Mouse (Mus musculus) lung, embryonic 16.5 days (tissue): ENCODE measurements around the gene Foxe3. TPM values are rescaled to one million over a fixed set of nuclear protein-coding genes. Genes with fewer than 3 reads are reported as not detected.
A peak's percentile ranks its signal among the peaks of the same experiment; 100 is the strongest.

ENCODE experiments used
- ATAC-seq: fragments of 200-750 bp; cut with Nextera tagmentation; 2 replicates; pipeline ENCODE4 v1.8.0; 2017; ENCODE audit warnings: low read depth, mild to moderate bottlenecking, moderate library complexity
- H3K27ac ChIP-seq: fragments of 300-500 bp; sonication (generic); 2 replicates; pipeline ENCODE4 v1.5.1; 2014; ENCODE audit warnings: mild to moderate bottlenecking, control low read depth, low read length
- H3K27me3 ChIP-seq: fragments of 300-500 bp; sonication (generic); 2 replicates; pipeline ENCODE4 v1.6.1; 2014; ENCODE audit warnings: low read depth, low read length, mixed read lengths; ENCODE audit not compliant: control insufficient read depth, insufficient read depth
- H3K36me3 ChIP-seq: fragments of 300-500 bp; sonication (generic); 2 replicates; pipeline ENCODE4 v1.6.1; 2014; ENCODE audit warnings: low read length; ENCODE audit not compliant: control insufficient read depth, insufficient read depth
- H3K4me1 ChIP-seq: fragments of 300-500 bp; sonication (generic); replicated peaks from 2 replicates; pipeline ENCODE4 v1.6.1; 2014; ENCODE audit warnings: low read length, mixed read lengths; ENCODE audit not compliant: control insufficient read depth, insufficient read depth
- H3K4me2 ChIP-seq: fragments of 300-500 bp; sonication (generic); 2 replicates; pipeline ENCODE4 v1.6.1; 2014; ENCODE audit warnings: low read depth, low read length, control low read depth
- H3K4me3 ChIP-seq: fragments of 300-500 bp; sonication (generic); 2 replicates; pipeline ENCODE4 v1.5.1; 2014; ENCODE audit warnings: mild to moderate bottlenecking, low read length, control low read depth
- H3K9ac ChIP-seq: fragments of 300-500 bp; sonication (generic); 2 replicates; pipeline ENCODE4 v1.6.1; 2014; ENCODE audit warnings: low read length, control low read depth
- H3K9me3 ChIP-seq: fragments of 300-500 bp; sonication (generic); 2 replicates; pipeline ENCODE4 v1.6.1; 2016; ENCODE audit warnings: low read length; ENCODE audit not compliant: control insufficient read depth
- WGBS: fragments of 180-500 bp; shearing (Covaris S2); extraction: QIAGEN DNeasy Blood & Tissue Kit; methylation state at CpG from one replicate; pipeline ENCODE4 v1.1.7; 2014; 5-methylcytosine and 5-hydroxymethylcytosine counted together
- polyA plus RNA-seq: library from polyadenylated mRNA; unstranded; fragments of >200 nt; fragmentation: Nextera tagmentation; extraction: Ambion mirVana; gene quantifications from 2 replicates; pipeline ENCODE4 v1.2.1, GENCODE M21; 2015

Foxe3 gene
- polyA plus RNA-seq, 1 experiment from 2014 or later: not detected

DNA sequence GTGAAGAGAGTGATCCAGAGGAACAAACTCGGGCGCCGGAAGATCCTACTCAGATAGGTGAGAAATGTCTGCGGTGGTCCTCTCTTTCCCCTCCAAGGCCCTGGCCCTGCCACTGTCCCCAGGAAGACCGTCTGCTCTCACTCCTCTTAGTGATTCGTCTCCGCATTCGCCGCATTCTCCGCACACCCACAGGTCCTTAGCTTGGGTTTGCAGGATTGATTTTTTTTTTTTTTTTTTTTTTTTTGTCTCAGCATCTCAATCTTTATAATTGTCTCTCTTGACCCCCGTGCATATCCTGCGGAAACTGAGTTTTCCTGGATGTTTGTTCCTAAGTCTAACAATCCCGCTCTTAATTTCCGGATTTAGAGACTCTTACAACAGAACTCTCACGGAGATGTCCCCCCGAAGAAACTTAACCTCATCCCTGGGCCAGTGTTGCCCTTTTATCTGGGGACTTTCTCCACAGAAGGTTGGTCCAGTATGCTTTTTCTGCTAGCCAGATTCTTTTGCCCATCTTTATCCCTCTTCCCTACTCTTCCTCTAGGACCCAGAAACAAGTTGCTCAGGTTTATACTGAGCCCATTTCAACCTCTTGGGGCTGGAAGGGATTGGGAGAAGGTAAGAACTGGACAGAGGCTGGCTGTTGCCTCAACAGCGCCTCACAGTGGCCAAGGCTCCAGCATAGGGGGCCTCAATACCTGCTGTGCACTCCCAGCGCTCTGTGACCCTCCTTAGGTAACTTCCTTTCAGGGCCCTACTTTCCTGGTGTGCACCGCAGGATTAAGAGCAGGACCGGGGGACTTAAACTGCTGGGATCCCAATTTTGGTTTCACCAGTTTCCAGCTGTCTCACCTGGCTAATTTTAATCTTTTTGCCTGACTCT lies 16.0 kb downstream of the Foxe3 start:
- H3K27me3 ChIP-seq: peaks cover 94% of the 10 kb centered on the region
- ATAC-seq: no peak
- H3K4me2 ChIP-seq: peak overlapping the region; percentile 98
- no peak overlapping the region for H3K27ac ChIP-seq
- peaks cover 14% of the 10 kb centered on the region for H3K4me1 ChIP-seq
- H3K9me3 ChIP-seq: no peaks in the 10 kb centered on the region
- peak overlapping the region; percentile 66 for H3K4me3 ChIP-seq
- WGBS: 2% methylated on average over 20 of the region's 20 CpGs
- no peaks in the 10 kb centered on the region for H3K36me3 ChIP-seq
- H3K9ac ChIP-seq: peak overlapping the region; percentile 69; the same call in 1 of the 2 replicates

DNA sequence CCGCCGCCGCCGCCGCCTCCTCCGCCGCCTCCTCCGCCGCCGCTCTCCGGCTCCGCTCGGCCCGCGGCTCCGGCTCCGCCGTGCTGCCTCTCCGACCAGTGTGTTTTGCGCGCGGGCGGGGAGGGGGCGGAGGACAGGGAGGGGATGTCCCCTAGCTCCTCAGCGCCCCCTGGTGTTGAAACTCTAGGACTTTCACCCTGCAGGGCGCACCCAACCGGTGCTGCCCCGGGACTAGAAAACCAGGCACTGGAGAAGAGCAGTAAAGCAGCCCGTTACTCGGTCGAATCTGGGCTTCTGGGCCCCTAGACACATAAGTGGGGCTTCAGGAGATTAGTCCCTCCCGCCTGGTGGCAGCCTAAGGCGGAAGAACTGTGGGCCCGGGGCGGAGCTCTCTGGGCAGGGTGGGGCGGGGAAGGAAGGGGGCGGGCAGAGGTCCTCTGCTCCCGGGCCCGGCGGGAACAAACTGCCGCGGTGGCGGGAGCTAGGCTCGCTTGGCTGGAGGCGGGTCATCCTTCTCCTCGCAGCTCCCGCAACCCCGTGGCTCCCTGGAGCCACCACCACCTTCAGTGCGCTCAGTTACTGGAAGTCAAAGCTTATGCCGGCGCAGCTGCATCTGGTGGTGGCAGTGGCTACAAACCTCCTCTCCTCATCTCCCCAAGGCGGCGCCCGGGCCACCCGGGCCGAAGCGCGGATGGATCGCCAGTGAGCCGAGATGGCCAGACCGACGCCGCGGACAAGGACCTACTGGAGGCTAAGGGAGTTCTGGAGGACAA lies 16.8 kb downstream of the Foxe3 start, which contains the start of gene Foxd2:
Gene Foxd2 (minus strand): TSS at position 45 of the 773 bp plus-strand sequence.
- peak within 1 kb of the TSS; percentile 98 for H3K4me2 ChIP-seq
- peak within 1 kb of the TSS; percentile 71; the same call in 1 of the 2 replicates for H3K27ac ChIP-seq
- WGBS: under 1% methylated on average over 50 of the region's 64 CpGs
- H3K9ac ChIP-seq: peak within 1 kb of the TSS; percentile 69
- peaks cover 94% of the 10 kb centered on the region for H3K27me3 ChIP-seq
- peak; percentile 94 for ATAC-seq
- no peaks in the 10 kb centered on the region for H3K36me3 ChIP-seq
- peaks cover 14% of the 10 kb centered on the region for H3K4me1 ChIP-seq
- H3K9me3 ChIP-seq: no peaks in the 10 kb centered on the region
- H3K4me3 ChIP-seq: peak within 1 kb of the TSS; percentile 66

DNA sequence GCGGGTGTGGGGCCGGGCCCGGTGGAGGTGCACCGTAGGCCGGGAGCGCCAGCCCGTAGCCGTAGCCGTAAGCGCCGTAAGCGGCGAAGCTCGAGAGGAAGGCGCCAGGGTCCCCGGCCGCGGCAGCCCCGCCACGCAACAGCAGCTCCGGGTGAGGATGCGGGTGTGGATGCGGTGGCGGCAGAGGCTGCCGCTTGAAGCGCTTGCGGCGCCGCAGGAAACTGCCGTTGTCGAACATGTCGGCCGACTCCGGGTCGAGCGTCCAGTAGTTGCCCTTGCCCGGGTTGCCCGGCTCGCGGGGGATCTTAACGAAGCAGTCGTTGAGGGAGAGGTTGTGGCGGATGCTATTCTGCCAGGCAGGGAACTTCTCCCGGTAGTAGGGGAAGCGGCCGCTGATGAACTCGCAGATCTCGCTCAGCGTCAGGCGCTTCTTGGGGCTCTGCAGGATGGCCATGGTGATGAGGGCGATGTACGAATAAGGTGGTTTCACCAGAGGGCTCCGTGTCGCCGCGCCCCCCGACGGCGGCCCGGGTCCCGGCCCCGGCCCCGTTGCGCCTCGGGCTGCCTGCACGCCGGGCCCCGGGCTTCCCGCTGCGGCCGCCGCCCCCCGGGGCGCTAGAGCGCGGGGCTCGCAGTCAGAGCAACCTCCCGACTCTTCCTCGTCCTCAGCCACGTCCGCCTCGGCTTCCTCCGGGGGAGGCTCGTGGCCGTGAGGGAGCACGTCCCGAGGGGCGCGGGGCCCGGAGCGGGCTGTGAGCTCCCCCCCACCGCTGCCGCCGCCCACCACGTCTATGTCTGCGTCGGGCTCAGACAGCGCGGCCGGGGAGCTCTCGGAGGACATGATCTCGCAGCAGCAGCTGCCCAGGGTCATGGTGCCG lies 17.6 kb downstream of the Foxe3 start:
- ATAC-seq: peak; percentile 43
- WGBS: under 1% methylated on average over 92 of the region's 103 CpGs
- Histone ChIP-seq H3K9me3 (no peaks in the 10 kb centered on the region), H3K4me3 (peak overlapping the region; percentile 66), H3K9ac (peak overlapping the region; percentile 69), H3K27me3 (peaks cover 94% of the 10 kb centered on the region), H3K4me1 (peaks cover 14% of the 10 kb centered on the region), H3K27ac (no peak overlapping the region), H3K36me3 (no peaks in the 10 kb centered on the region), H3K4me2 (peak overlapping the region; percentile 98)

DNA sequence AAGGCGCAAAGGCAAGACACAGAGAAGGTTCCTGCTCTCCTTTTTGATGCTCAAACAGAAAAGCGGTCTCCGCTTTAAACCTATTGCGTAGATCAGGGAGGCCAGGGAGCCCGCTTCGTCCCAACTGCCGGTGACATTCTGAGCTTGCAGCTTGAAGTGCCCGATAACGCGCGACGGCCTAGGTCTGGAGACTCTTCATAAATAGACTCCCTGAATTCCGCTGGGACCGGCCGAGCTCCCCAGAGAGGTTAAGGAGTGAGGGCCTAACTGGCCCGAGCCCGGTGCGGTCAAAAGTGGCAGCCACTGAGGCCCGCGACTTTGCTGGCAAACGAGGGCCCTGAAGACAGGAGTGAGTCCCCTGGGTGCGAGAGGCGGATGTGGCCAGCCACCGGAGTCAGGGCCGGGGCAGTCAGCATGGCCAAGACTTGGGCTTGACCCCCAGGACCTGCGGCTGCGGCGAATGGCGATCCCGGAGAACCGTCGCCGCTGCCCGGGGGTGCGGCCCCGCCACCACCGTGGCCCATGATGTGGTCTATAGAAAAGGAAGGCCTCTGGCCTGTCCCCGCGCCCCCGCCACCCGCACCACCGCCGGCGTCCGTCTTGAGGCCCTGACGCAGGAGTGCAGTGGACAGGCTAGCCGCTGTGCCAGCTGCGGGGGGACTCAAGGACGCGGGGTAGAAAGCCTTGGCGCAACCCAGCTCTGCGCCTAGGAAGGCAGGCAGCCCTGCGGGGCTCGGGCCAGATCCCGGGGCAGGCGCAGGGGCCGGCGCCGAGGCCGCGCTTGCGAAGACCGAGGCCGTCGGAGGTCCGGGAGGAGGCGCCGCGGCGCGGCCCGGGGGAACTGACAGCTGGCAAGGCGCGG lies 18.5 kb downstream of the Foxe3 start:
- H3K9me3 ChIP-seq: no peaks in the 10 kb centered on the region
- ATAC-seq: no peak
- peaks cover 93% of the 10 kb centered on the region for H3K27me3 ChIP-seq
- WGBS: 6% methylated on average over 50 of the region's 74 CpGs
- H3K4me1 ChIP-seq: peaks cover 17% of the 10 kb centered on the region
- H3K4me3 ChIP-seq: peak overlapping the region; percentile 66
- peak overlapping the region; percentile 28; the same call in 1 of the 2 replicates for H3K9ac ChIP-seq
- peak overlapping the region; percentile 98 for H3K4me2 ChIP-seq
- no peaks in the 10 kb centered on the region for H3K36me3 ChIP-seq
- no peak overlapping the region for H3K27ac ChIP-seq

DNA sequence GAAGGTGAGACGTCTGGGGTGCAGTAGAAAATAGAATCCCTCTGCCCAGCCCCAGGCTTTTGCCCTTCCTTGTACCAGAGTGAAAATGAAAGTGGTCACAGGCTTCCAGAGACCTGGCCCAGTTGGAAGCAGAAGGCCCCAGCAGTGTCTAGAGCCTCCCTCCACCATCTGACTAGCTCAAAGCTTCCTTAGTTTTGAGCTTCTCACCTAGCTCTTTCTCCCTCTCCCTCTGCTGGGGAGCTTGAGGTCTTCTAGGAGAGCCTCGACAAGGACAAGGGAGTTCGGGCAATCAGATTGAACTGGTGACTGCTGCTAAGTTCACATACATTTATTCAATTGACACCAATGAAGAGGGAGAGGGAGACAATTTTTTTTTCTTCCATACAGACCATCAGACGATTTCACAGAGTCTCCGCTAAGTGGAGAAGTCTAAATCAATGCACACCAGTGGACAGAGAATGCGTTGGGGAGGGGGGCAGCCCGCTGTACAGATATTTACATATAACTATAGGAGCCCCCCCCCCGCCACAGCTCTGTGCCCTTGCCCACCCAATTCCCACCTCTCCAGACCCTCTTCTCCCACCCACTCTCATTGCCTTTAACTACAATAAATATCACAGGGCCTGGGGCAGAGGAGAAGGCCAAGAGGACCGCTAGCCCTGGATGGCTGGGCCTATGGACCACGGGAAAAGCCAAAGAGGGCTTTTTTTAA lies 19.7 kb downstream of the Foxe3 start:
- no peak overlapping the region for H3K4me2 ChIP-seq
- 38% methylated on average over 10 of the region's 10 CpGs for whole genome bisulfite sequencing
- ATAC-seq: no peak
- H3K36me3 ChIP-seq: no peaks in the 10 kb centered on the region
- no peaks in the 10 kb centered on the region for H3K9me3 ChIP-seq
- H3K9ac ChIP-seq: no peak overlapping the region
- H3K4me3 ChIP-seq: no peak overlapping the region
- H3K27me3 ChIP-seq: peaks cover 95% of the 10 kb centered on the region
- H3K4me1 ChIP-seq: peaks cover 17% of the 10 kb centered on the region
- H3K27ac ChIP-seq: no peak overlapping the region

DNA sequence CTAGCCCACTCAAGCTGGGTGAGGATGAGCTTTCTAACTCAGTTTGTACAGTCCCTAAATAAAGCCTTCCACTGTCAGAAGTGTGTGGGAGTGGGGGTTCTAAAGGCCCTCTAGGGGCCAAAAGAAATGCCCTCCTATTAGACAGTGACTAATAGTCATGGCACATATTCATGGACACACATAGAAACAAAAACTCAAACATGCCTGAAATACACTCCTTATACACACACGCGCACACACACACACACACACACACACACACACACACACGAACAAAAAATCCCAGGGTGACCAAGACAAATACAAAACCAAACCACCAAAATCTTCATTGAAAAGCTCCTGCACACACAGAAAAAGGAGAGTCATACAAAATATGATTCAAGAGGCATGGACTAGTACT lies 20.3 kb downstream of the Foxe3 start:
- no peak overlapping the region for H3K27ac ChIP-seq
- H3K4me2 ChIP-seq: no peak overlapping the region

DNA sequence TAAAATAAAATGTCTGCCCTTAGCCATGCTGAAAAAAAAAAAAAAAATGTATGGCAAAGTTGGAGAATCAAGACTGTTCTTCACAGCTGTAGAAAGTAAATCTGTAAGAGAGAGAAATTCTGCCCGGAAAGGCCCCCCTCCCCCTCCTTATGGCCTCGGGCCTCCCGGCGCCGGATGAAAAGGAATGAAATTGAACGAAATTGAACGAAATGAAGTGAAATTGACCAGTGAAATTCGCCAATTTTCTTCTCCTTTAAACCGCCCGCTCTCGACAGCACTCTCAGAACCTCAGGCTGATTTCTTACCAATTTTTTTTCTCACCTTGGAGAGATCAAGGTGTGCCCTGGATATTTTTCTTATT lies 22.4 kb downstream of the Foxe3 start:
- Histone ChIP-seq H3K9me3 (no peaks in the 10 kb centered on the region), H3K27me3 (peaks cover 99% of the 10 kb centered on the region), H3K4me1 (peaks cover 13% of the 10 kb centered on the region), H3K4me3 (no peak overlapping the region), H3K27ac (no peak overlapping the region), H3K9ac (no peak overlapping the region), H3K36me3 (no peaks in the 10 kb centered on the region), H3K4me2 (no peak overlapping the region)
- WGBS: 4% methylated on average over 11 of the region's 11 CpGs
- ATAC-seq: no peak

More for the DNA sequence above, 20.3 kb downstream of the Foxe3 start:
- Histone ChIP-seq H3K9ac (no peak overlapping the region), H3K9me3 (no peaks in the 10 kb centered on the region), H3K4me1 (peaks cover 17% of the 10 kb centered on the region), H3K4me3 (no peak overlapping the region), H3K36me3 (no peaks in the 10 kb centered on the region), H3K27me3 (peaks cover 95% of the 10 kb centered on the region)
- 74% methylated on average over 3 of the region's 3 CpGs for WGBS
- no peak for ATAC-seq
